Mouse (Mus musculus) heart, adult 2 months (tissue): Measurements from ENCODE around the gene Gm20388. TPM values are rescaled to one million over a fixed set of nuclear protein-coding genes. Genes with fewer than 3 reads are reported as not detected.

Experiments
- DNase-seq, 2 experiments: peaks; one replicate each; pipeline ENCODE4 v3.0.0; 2021
- H3K27ac ChIP-seq: fragments of 200-600 bp; 2 replicates; pipeline ENCODE4 v1.8.1; 2022
- H3K27me3 ChIP-seq: fragments of 200-500 bp; 2 replicates; pipeline ENCODE4 v1.6.1; 2012; ENCODE audit warnings: mild to moderate bottlenecking, low read length, inconsistent platforms, mixed read lengths; ENCODE audit not compliant: control insufficient read depth, insufficient read depth
- H3K36me3 ChIP-seq: fragments of 200-500 bp; 2 replicates; pipeline ENCODE4 v1.6.1; 2012; ENCODE audit warnings: low read length, inconsistent platforms; ENCODE audit not compliant: control insufficient read depth, insufficient read depth
- H3K4me1 ChIP-seq: fragments of 200-500 bp; 2 replicates; pipeline ENCODE4 v1.6.1; 2011; ENCODE audit warnings: low read length; ENCODE audit not compliant: control insufficient read depth, insufficient read depth
- H3K4me3 ChIP-seq: fragments of 200-600 bp; 2 replicates; pipeline ENCODE4 v1.8.1; 2022
- H3K79me2 ChIP-seq: fragments of 200-500 bp; replicated peaks from 2 replicates; pipeline ENCODE4 v1.6.1; 2012; ENCODE audit warnings: mild to moderate bottlenecking, inconsistent platforms, low read length, moderate library complexity, mixed read lengths; ENCODE audit not compliant: control insufficient read depth, insufficient read depth
- H3K9ac ChIP-seq: fragments of 200-500 bp; 2 replicates; pipeline ENCODE4 v1.6.1; 2012; ENCODE audit warnings: low read depth, mild to moderate bottlenecking, control low read depth, inconsistent platforms, low read length, mixed read lengths
- CTCF ChIP-seq: fragments of 200-600 bp; IDR thresholded peaks from 2 replicates; pipeline ENCODE4 v1.8.1; 2022; ENCODE audit warnings: antibody characterized with exemption, mild to moderate bottlenecking, moderate library complexity
- EP300 ChIP-seq: fragments of 200-500 bp; IDR thresholded peaks from 2 replicates; pipeline ENCODE4 v1.6.1; 2011; ENCODE audit warnings: low read depth, low read length, control low read depth; ENCODE audit not compliant: insufficient read depth
- POLR2A ChIP-seq: fragments of 200-500 bp; IDR thresholded peaks from 2 replicates; pipeline ENCODE4 v1.6.1; 2011; ENCODE audit warnings: mild to moderate bottlenecking, low read depth, low read length, control low read depth; ENCODE audit not compliant: insufficient read depth
- WGBS: fragments of 180-500 bp; shearing (Covaris S2); methylation state at CpG from one replicate; pipeline ENCODE4 v1.1.7; 2018; 5-methylcytosine and 5-hydroxymethylcytosine counted together
- intact Hi-C: fragments of 180-260 bp; cut with DNase I; formaldehyde crosslinking; loops from one replicate; pipeline ENCODE4 v1.15.1; 2025
- polyA plus RNA-seq: library from polyadenylated mRNA; depleted of rRNA; stranded (reverse); fragments of >200 nt; gene quantifications from 2 replicates; pipeline ENCODE4 v1.2.3, GENCODE M21; 2012
- total RNA-seq, 2 experiments: library from RNA; stranded (reverse); gene quantifications; 2 replicates each; pipeline ENCODE4 v1.2.3; 2021

Gm20388 gene
- total and polyA plus RNA-seq, 3 experiments = 1.8 to 32.3 TPM; not detected in 1

- Histone ChIP-seq H3K79me2 (no peaks in the 10 kb centered on the region), H3K36me3 (no peaks in the 10 kb centered on the region), H3K27ac (no peak overlapping the region), H3K4me3 (no peak overlapping the region), H3K27me3 (no peaks in the 10 kb centered on the region), H3K9ac (no peak overlapping the region), H3K4me1 (peaks cover 2% of the 10 kb centered on the region; the same call in 1 of the 2 replicates)
- intact Hi-C loops = loop anchor here (1.0 kb wide), 2 partner anchors 35 to 58 kb away; no protein-coding TSS in a partner anchor
- TF ChIP-seq POLR2A (no peak), EP300 (no peak), CTCF (no peak)
- no peak for DNase-seq
- WGBS = 58% methylated on average over 8 of the region's 8 CpGs
Observed at GRCm38 (mm10) chr8:121909148-121909541, 1998.5 kb downstream of the Gm20388 start.

- intact Hi-C loops = loop anchor here (1.0 kb wide), 2 partner anchors 35 to 58 kb away; no protein-coding TSS in a partner anchor
- 1% methylated on average over 6 of the region's 6 CpGs for WGBS
- H3K4me3 ChIP-seq = no peak overlapping the region
- H3K4me1 ChIP-seq = peaks cover 2% of the 10 kb centered on the region; the same call in 1 of the 2 replicates
- H3K36me3 ChIP-seq = no peaks in the 10 kb centered on the region
- TF ChIP-seq CTCF = peak; percentile 78
- no peak for TF ChIP-seq POLR2A
- no peaks in the 10 kb centered on the region for H3K79me2 ChIP-seq
- DNase-seq = peak; percentile 65 to 75
- H3K27me3 ChIP-seq = no peaks in the 10 kb centered on the region
- no peak overlapping the region for H3K27ac ChIP-seq
- no peak overlapping the region for H3K9ac ChIP-seq
Observed at GRCm38 (mm10) chr8:121909663-121910062, 1999.0 kb downstream of the Gm20388 start.

- Histone ChIP-seq H3K36me3 (no peaks in the 10 kb centered on the region), H3K27ac (no peak overlapping the region), H3K79me2 (no peaks in the 10 kb centered on the region), H3K4me3 (no peak overlapping the region), H3K27me3 (no peaks in the 10 kb centered on the region), H3K9ac (no peak overlapping the region), H3K4me1 (peaks cover 2% of the 10 kb centered on the region; the same call in 1 of the 2 replicates)
- no peak for DNase-seq
- WGBS = 81% methylated on average over 6 of the region's 6 CpGs
- TF ChIP-seq POLR2A = no peak
- no peak for TF ChIP-seq CTCF
- TF ChIP-seq EP300 = no peak
- intact Hi-C loops = no loop called here
Observed at GRCm38 (mm10) chr8:121911400-121911799, 2000.8 kb downstream of the Gm20388 start.

- intact Hi-C loops = no loop called here
- Histone ChIP-seq H3K27me3 (no peaks in the 10 kb centered on the region), H3K79me2 (no peaks in the 10 kb centered on the region), H3K4me3 (no peak overlapping the region), H3K27ac (no peak overlapping the region), H3K9ac (no peak overlapping the region), H3K36me3 (no peaks in the 10 kb centered on the region), H3K4me1 (peaks cover 2% of the 10 kb centered on the region; the same call in 1 of the 2 replicates)
- TF ChIP-seq EP300 (no peak), POLR2A (no peak), CTCF (no peak)
- DNase-seq = no peak
- WGBS = 68% methylated on average over 7 of the region's 7 CpGs
Observed at GRCm38 (mm10) chr8:121911987-121912386, 2001.3 kb downstream of the Gm20388 start.

GRCm38 (mm10) chr8:121912831-121913230 lies 2002.2 kb downstream of the Gm20388 start:
- TF ChIP-seq EP300 (no peak), POLR2A (no peak), CTCF (no peak)
- Histone ChIP-seq H3K27ac (no peak overlapping the region), H3K79me2 (no peaks in the 10 kb centered on the region), H3K36me3 (no peaks in the 10 kb centered on the region), H3K27me3 (no peaks in the 10 kb centered on the region), H3K9ac (no peak overlapping the region), H3K4me3 (no peak overlapping the region), H3K4me1 (peaks cover under 1% of the 10 kb centered on the region; the same call in 1 of the 2 replicates)
- WGBS = 73% methylated on average over 3 of the region's 3 CpGs
- intact Hi-C loops = no loop called here
- no peak for DNase-seq

- TF ChIP-seq POLR2A (no peak), CTCF (no peak)
- Histone ChIP-seq H3K27me3 (no peaks in the 10 kb centered on the region), H3K9ac (no peak overlapping the region), H3K79me2 (no peaks in the 10 kb centered on the region), H3K27ac (no peak overlapping the region), H3K36me3 (no peaks in the 10 kb centered on the region), H3K4me1 (no peaks in the 10 kb centered on the region), H3K4me3 (no peak overlapping the region)
- DNase-seq = no peak
- WGBS = 54% methylated on average over 8 of the region's 8 CpGs
- intact Hi-C loops = no loop called here
Observed at GRCm38 (mm10) chr8:121913378-121913777, 2002.7 kb downstream of the Gm20388 start.
